Mouse (Mus musculus): ENCODE data around the gene Slx4ip. TPM values are rescaled to one million over a fixed set of nuclear protein-coding genes. Genes with fewer than 3 reads are reported as not detected.
A peak's percentile ranks its signal among the peaks of the same experiment; 100 is the strongest.

The Slx4ip gene
- polyA plus RNA-seq, 1 experiment: 0.58 TPM

DNA sequence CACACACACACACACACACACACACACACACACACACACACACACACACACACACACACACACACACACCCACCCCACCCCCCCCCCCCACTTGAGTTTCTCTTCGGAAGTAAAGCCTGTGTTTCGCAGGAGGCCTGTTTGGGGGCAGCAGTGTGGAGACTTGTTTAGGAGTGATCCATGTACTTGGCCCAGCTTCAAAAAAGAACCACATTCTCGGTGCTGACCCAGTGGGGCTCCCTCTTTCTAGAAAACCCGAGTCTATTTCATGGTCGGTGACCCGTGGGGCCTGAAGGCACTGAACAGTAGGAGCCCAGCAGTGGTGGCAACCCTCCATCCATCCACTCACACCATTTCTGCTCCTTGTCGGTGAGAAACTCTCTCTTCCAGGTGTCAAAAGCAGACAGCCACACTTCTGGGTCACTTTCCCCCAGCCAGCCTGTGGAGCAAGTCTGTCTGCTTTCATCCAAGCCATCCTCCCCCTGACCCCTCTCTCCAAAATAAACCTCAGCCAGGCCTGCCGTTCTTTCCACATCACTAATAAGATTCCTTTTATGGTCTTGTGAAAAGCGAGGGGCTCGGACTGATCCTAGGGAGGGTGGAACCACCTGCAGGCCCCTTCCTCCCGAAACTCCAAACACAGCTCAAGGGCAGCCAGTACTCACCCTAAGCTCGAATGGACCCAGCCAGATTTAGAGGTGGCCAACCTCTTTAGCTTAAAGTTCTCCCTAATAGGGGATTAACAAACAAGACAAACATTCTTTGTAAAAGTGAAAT lies 222.5 kb downstream of the Slx4ip start:
- H3K27ac ChIP-seq (ENCODE audit: insufficient read depth, low read depth, low read length): no peak overlapping the region
- peak overlapping the region; percentile 65 for H3K4me3 ChIP-seq (ENCODE audit: insufficient read depth, low read depth, low read length)
- no peaks in the 10 kb centered on the region for H3K27me3 ChIP-seq (replicated peaks; ENCODE audit: control insufficient read depth, insufficient read depth, low read length)
- no peak for TF ChIP-seq CTCF (conservative IDR thresholded peaks at IDR 0.05; ENCODE audit: insufficient read depth, insufficient read length, low read depth, low read length)
- TF ChIP-seq POLR2A (IDR thresholded peaks at IDR 0.05; ENCODE audit: low read depth, low read length): no peak
- H3K36me3 ChIP-seq (ENCODE audit: control insufficient read depth, insufficient read depth, low read length): no peaks in the 10 kb centered on the region
- H3K4me1 ChIP-seq (ENCODE audit: control insufficient read depth, insufficient read depth, low read length): peaks cover 6% of the 10 kb centered on the region; the same call in 1 of the 2 replicates
- WGBS: 44% methylated on average over 12 of the region's 12 CpGs
- DNase-seq: peak; percentile 23

GRCm38 (mm10) chr2:137114248-137115096 lies 223.5 kb downstream of the Slx4ip start:
- 1% methylated on average over 51 of the region's 51 CpGs for WGBS
- Histone ChIP-seq H3K27ac (ENCODE audit: insufficient read depth, low read depth, low read length) (peak overlapping the region; percentile 87), H3K36me3 (ENCODE audit: control insufficient read depth, insufficient read depth, low read length) (no peaks in the 10 kb centered on the region), H3K4me1 (ENCODE audit: control insufficient read depth, insufficient read depth, low read length) (peaks cover 6% of the 10 kb centered on the region; the same call in 1 of the 2 replicates), H3K4me3 (ENCODE audit: insufficient read depth, low read depth, low read length) (peak overlapping the region; percentile 65), H3K27me3 (replicated peaks; ENCODE audit: control insufficient read depth, insufficient read depth, low read length) (no peaks in the 10 kb centered on the region)
- DNase-seq: peak; percentile 81
- TF ChIP-seq CTCF (conservative IDR thresholded peaks at IDR 0.05; ENCODE audit: insufficient read depth, insufficient read length, low read depth, low read length) (peak; percentile 64), POLR2A (IDR thresholded peaks at IDR 0.05; ENCODE audit: low read depth, low read length) (no peak)

GRCm38 (mm10) chr2:137115241-137116024 lies 224.4 kb downstream of the Slx4ip start:
- Histone ChIP-seq H3K36me3 (ENCODE audit: control insufficient read depth, insufficient read depth, low read length) (no peaks in the 10 kb centered on the region), H3K4me1 (ENCODE audit: control insufficient read depth, insufficient read depth, low read length) (peaks cover 6% of the 10 kb centered on the region; the same call in 1 of the 2 replicates), H3K27me3 (replicated peaks; ENCODE audit: control insufficient read depth, insufficient read depth, low read length) (no peaks in the 10 kb centered on the region), H3K27ac (ENCODE audit: insufficient read depth, low read depth, low read length) (peak overlapping the region; percentile 87), H3K4me3 (ENCODE audit: insufficient read depth, low read depth, low read length) (peak overlapping the region; percentile 65)
- under 1% methylated on average over 40 of the region's 40 CpGs for WGBS
- TF ChIP-seq POLR2A (IDR thresholded peaks at IDR 0.05; ENCODE audit: low read depth, low read length): no peak
- no peak for TF ChIP-seq CTCF (conservative IDR thresholded peaks at IDR 0.05; ENCODE audit: insufficient read depth, insufficient read length, low read depth, low read length)
- DNase-seq: peak; percentile 34

DNA sequence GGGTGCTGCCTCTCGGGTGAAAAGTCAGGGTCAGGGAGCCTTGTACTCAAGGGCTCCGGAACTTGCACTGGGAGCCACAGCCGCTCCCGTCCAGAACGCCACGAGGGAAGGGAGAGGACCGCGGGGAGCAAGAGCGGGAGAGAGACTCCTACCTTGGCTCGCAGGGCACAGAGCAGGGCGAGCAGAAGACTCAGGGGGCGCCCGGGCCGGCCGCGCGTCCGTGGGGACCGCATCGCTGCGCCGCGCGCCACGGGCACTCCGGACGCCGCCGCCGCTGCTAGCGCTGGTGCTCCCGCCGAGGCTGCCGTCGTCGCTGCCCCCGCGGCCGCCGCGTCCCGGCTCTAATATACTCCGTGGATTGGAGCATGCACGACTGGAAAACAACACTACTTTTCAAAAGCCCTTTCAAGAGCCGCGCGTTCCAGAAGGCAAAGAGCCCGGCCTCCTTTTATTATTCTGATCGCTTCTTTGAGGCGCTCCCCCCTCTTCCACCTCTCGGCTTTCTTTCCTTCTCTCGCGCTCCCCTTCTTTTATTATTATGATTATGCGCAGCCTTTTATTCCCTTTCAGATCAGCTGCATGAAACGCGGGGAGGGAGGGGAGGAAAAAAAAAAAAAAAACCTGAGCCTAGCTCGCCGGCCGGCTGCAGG lies 225.1 kb downstream of the Slx4ip start, which contains the start of gene Jag1:
Gene Jag1, minus strand, starts transcription at position 620 of the 650 bp plus-strand sequence.
- Histone ChIP-seq H3K4me1 (ENCODE audit: control insufficient read depth, insufficient read depth, low read length) (peaks cover 6% of the 10 kb centered on the region; the same call in 1 of the 2 replicates), H3K27ac (ENCODE audit: insufficient read depth, low read depth, low read length) (peak within 1 kb of the TSS; percentile 96), H3K36me3 (ENCODE audit: control insufficient read depth, insufficient read depth, low read length) (no peaks in the 10 kb centered on the region), H3K4me3 (ENCODE audit: insufficient read depth, low read depth, low read length) (peak within 1 kb of the TSS; percentile 65), H3K27me3 (replicated peaks; ENCODE audit: control insufficient read depth, insufficient read depth, low read length) (no peaks in the 10 kb centered on the region)
- peak; percentile 51 for DNase-seq
- TF ChIP-seq POLR2A (IDR thresholded peaks at IDR 0.05; ENCODE audit: low read depth, low read length): no peak
- no peak for TF ChIP-seq CTCF (conservative IDR thresholded peaks at IDR 0.05; ENCODE audit: insufficient read depth, insufficient read length, low read depth, low read length)
- under 1% methylated on average over 58 of the region's 59 CpGs for WGBS

DNA sequence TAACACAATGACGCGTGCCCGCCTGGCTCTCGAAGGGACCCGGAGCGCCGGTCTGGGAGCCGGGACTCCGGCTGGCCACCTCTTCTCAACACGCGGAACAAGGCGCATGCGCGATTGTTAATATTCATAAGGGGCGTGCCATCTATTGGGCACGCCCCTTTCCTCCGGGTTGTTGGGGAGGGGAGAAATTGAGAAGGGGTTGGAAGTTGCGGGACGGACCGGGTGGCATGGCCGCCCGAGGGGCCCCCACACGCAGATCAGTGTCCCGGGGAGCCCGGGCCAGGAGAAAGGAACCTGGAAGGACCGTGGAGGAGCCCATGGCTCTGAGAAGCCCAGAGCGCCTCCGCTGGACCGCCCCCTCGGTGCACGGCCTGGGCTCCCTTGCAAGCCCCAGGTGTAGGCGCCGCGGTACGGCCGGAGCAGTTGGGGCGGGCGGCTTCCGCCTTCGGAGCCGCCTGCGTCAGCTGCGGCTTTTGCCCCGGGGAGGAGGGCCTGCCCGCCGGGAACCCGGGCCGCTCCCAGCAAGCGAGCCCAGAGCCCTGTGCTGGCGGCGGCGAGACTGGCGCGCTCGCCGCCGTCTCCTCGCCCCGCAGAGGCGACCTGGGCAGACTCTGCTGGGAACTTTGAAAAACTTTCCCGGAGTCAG lies 225.8 kb downstream of the Slx4ip start:
- no peaks in the 10 kb centered on the region for H3K36me3 ChIP-seq (ENCODE audit: control insufficient read depth, insufficient read depth, low read length)
- under 1% methylated on average over 61 of the region's 61 CpGs for WGBS
- H3K4me1 ChIP-seq (ENCODE audit: control insufficient read depth, insufficient read depth, low read length): peaks cover 6% of the 10 kb centered on the region; the same call in 1 of the 2 replicates
- TF ChIP-seq CTCF (conservative IDR thresholded peaks at IDR 0.05; ENCODE audit: insufficient read depth, insufficient read length, low read depth, low read length): no peak
- TF ChIP-seq POLR2A (IDR thresholded peaks at IDR 0.05; ENCODE audit: low read depth, low read length): peak; percentile 87
- peak overlapping the region; percentile 96 for H3K27ac ChIP-seq (ENCODE audit: insufficient read depth, low read depth, low read length)
- peak overlapping the region; percentile 65 for H3K4me3 ChIP-seq (ENCODE audit: insufficient read depth, low read depth, low read length)
- peak; percentile 96 for DNase-seq
- no peaks in the 10 kb centered on the region for H3K27me3 ChIP-seq (replicated peaks; ENCODE audit: control insufficient read depth, insufficient read depth, low read length)

DNA sequence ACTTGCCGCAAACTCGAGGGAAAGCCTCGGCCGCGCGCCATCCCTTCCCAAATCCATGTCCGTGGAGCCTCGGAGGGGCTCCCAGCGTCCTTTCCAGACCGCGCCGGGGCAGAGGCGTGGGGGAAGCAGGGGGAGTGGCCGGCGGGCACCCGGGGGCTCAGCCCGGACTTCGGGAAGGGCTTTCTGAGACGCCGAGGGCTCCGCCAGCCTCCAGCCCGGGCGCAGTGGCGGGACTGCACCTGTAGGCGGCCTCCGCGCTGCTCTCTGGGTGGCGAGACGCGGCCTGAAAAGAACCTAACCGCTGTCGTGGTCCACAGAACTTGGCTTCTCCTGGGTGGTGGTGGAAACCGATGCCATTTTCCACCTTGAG lies 226.3 kb downstream of the Slx4ip start:
- WGBS: under 1% methylated on average over 33 of the region's 33 CpGs
- peak; percentile 91 for DNase-seq

More for the DNA sequence above, 226.3 kb downstream of the Slx4ip start:
- Histone ChIP-seq H3K27ac (ENCODE audit: insufficient read depth, low read depth, low read length) (peak overlapping the region; percentile 96), H3K4me1 (ENCODE audit: control insufficient read depth, insufficient read depth, low read length) (peaks cover 6% of the 10 kb centered on the region; the same call in 1 of the 2 replicates), H3K36me3 (ENCODE audit: control insufficient read depth, insufficient read depth, low read length) (no peaks in the 10 kb centered on the region), H3K4me3 (ENCODE audit: insufficient read depth, low read depth, low read length) (peak overlapping the region; percentile 65), H3K27me3 (replicated peaks; ENCODE audit: control insufficient read depth, insufficient read depth, low read length) (no peaks in the 10 kb centered on the region)
- no peak for TF ChIP-seq POLR2A (IDR thresholded peaks at IDR 0.05; ENCODE audit: low read depth, low read length)
- peak; percentile 72 for TF ChIP-seq CTCF (conservative IDR thresholded peaks at IDR 0.05; ENCODE audit: insufficient read depth, insufficient read length, low read depth, low read length)

Other genes starting within 250 kb of the Slx4ip start
- 0.39 and 1.9 TPM in 2 replicates for gene Snap25, start 177.8 kb upstream of the Slx4ip start, polyA plus RNA-seq (2012; rRNA removed)
- not detected in 2 replicates for gene AL731706.2, start 5.5 kb upstream of the Slx4ip start, polyA plus RNA-seq (2012; rRNA removed)
- 5.2 and 15.3 TPM in 2 replicates for gene AL731706.1, start 171 bp downstream of the Slx4ip start, polyA plus RNA-seq (2012; rRNA removed)
- gene Mkks, start 171 bp downstream of the Slx4ip start, polyA plus RNA-seq (2012; rRNA removed): 10.2 and 10.9 TPM in 2 replicates
- gene Jag1, start 225.4 kb downstream of the Slx4ip start, polyA plus RNA-seq (2012; rRNA removed): 6.1 and 6.6 TPM in 2 replicates

Data from kidney, adult 2 months (tissue).